Mouse (Mus musculus) lung, adult 18-20 months (tissue): ENCODE measurements at regions not wholly inside any gene's neighbourhood (a gene's known extent, or its start where the extent isn't known, plus 50 kb on each side); places are given as distances from the start of the nearest gene placed in this dataset.

Experiments
- DNase-seq, 2 experiments: peaks; one replicate each; pipeline ENCODE4 v3.0.0; 2022; ENCODE audit warnings: mixed read lengths in 2 of 2

DNA sequence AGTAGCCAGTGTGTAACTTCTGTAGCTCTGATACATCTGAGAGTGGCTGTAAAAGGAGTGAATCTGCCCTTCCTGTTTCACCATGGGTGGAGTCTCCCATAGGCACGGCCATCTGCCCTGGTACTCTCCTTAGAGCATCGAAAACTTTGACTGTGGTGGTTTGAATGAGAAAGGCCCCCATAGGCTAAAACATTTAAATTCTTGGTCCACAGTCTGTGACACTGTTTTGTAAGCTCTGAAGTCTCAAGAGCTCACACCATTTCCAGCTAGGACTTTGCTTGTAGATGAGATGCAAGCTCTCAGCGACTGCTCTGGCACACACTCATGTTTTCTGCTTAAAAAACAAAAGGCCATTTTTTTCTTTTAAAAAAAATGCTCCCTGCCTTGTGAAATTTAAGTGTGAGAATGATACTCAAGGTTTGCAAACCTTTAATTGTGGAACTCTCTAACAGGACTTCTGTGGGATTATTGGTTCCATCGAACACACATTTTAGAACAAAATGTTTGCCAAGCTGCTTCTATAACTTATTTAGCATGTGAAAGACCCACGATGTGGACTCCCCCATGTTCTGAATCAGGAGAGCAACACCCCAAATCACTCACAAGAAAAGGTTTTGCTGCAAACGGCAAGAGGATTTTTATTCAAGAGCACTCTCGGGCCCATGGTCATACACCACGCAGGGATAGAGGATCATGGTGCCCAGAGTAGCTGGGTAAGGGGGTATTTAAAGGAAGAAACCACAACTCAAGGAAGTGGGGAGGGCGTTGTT, 65.7 kb upstream of the Klf12 start:
- no peak for DNase-seq

- no peak for DNase-seq
Observed at GRCm38 (mm10) chr14:100348336-100349164, 64.1 kb upstream of the Klf12 start.

GRCm38 (mm10) chr14:100336926-100337325, 52.4 kb upstream of the Klf12 start:
- no peak for DNase-seq
